Mouse (Mus musculus): ENCODE results near the gene Emilin2. TPM values are rescaled to one million over a fixed set of nuclear protein-coding genes. Genes with fewer than 3 reads are reported as not detected.
A peak's percentile ranks its signal among the peaks of the same experiment; 100 is the strongest.

The Emilin2 gene
- polyA plus RNA-seq, 1 experiment from 2014 or later = 5.9 TPM

DNA sequence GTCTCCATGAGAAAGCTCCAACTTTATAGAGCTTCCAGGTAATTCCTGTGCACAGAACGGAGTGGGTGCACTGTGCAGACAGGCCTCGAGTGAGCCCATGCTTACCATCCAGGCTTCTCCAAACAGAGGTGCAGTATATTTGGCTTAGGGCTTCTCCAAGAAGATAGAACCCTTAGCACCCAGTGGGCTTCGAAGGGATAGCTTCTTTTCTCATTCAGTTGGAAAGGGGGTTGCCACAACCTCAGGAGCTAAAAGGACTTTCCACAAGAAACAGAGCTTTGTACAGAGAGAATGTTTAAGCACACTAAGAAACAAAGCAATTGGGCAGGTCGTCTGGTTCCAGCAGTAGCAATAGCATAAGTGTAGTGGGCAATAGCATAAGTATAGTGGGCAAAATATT is 2.5 kb upstream of the Emilin2 start:
- no peak overlapping the region for H3K4me2 ChIP-seq
- peaks cover 13% of the 10 kb centered on the region for H3K4me1 ChIP-seq
- H3K27me3 ChIP-seq (replicated peaks) = peaks cover 26% of the 10 kb centered on the region
- ATAC-seq (ENCODE audit: insufficient read depth, low FRiP score, low read depth) = no peak
- no peak overlapping the region for H3K9ac ChIP-seq
- WGBS = 74% methylated on average over 4 of the region's 4 CpGs
- H3K4me3 ChIP-seq (replicated peaks) = no peak overlapping the region
- H3K27ac ChIP-seq = no peak overlapping the region
- no peaks in the 10 kb centered on the region for H3K9me3 ChIP-seq
- no peaks in the 10 kb centered on the region for H3K36me3 ChIP-seq

DNA sequence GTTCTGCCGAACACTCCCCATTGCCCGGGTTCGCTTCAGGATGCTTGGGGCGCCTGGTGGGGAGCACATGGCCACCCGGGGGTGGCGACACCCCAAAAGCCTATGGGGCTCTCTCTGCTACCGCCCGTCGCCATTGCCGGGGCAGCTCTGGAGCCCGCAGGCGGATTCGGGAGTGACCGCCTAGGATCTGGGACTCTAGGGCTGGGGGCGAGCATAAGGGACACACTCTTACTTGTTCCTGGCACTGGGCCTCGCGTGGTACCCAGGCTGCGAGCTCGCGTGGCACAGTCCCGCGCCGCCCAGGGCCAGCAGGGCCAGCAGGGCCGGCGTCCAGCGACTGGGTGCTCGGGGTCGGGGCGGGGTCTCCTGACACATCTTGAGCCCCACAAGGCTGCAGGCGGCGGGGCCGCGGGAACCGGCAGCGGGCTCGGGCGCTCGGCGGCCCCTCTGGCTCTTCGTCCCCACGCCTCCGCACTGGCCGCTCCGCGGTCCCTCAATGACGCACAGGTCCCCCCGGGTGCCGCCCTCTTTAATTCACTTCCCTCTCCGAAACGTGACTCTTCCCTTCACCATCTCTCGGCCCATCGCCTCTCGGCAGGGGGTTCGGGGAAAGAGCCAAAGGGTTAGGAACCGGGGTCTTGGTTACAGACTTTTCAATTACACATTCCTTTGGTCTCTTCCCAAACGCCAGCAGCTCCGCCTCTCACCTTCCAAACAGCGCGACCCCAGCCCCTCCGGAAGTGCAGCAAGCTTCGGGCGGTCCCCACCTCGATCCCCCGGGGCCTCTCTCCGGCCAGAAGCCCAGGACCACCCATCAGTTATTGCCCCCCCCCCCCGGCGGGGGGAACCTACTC is 1.1 kb downstream of the Emilin2 start:
- peak overlapping the region; percentile 55 for H3K4me3 ChIP-seq (replicated peaks)
- H3K27ac ChIP-seq = no peak overlapping the region
- ATAC-seq (ENCODE audit: insufficient read depth, low FRiP score, low read depth) = peak; percentile 61; the same call in 1 of the 2 replicates
- H3K27me3 ChIP-seq (replicated peaks) = peaks cover 30% of the 10 kb centered on the region
- peak overlapping the region; percentile 100 for H3K4me2 ChIP-seq
- no peaks in the 10 kb centered on the region for H3K36me3 ChIP-seq
- peaks cover 13% of the 10 kb centered on the region for H3K4me1 ChIP-seq
- no peaks in the 10 kb centered on the region for H3K9me3 ChIP-seq
- peak overlapping the region; percentile 39 for H3K9ac ChIP-seq
- under 1% methylated on average over 60 of the region's 67 CpGs for WGBS

DNA sequence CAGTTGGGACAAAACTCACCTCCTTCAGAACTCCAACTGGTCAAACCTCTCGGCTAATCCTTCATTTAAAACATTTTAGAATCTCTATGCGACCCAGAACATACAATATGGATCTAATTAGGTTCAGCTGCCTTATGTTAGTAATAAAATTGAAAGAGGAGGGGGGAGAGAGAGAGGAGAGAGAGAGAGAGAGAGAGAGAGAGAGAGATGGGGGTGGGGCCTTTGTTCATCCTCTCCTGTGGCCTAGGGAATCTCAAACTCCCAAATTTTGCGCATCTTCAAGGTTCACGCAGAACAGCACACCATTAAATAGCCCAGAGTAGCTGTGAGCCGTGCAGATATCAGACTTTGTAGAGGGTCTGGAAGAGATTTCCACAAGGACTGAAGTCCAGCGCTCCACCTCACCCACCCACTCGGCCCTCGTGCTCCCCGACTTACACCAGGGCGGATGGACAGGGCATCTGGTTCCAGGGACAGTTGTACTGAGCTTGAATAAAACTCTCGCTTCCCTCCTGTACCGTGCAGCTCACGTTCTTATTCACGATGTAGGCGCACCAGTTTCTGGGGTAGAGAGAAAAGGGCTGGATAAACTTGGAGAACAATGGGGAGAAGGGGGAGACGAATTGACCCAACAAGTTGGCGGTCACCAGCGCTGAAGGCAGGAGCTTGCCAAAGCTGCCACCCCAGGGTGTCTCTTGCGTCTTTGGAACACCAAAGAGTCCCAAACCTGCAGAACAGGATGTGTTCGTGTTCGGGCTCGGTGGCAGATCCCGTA is 1.9 kb downstream of the Emilin2 start:
- no peak for ATAC-seq (ENCODE audit: insufficient read depth, low FRiP score, low read depth)
- 0 out of 2 replicates have a peak overlapping the region, but pooled peaks have one; percentile 39 for H3K9ac ChIP-seq
- WGBS = 8% methylated on average over 23 of the region's 23 CpGs
- no peaks in the 10 kb centered on the region for H3K9me3 ChIP-seq
- no peaks in the 10 kb centered on the region for H3K36me3 ChIP-seq
- H3K27me3 ChIP-seq (replicated peaks) = peaks cover 30% of the 10 kb centered on the region
- no peak overlapping the region for H3K27ac ChIP-seq
- peak overlapping the region; percentile 100 for H3K4me2 ChIP-seq
- H3K4me1 ChIP-seq = peaks cover 13% of the 10 kb centered on the region
- peak overlapping the region; percentile 55 for H3K4me3 ChIP-seq (replicated peaks)

DNA sequence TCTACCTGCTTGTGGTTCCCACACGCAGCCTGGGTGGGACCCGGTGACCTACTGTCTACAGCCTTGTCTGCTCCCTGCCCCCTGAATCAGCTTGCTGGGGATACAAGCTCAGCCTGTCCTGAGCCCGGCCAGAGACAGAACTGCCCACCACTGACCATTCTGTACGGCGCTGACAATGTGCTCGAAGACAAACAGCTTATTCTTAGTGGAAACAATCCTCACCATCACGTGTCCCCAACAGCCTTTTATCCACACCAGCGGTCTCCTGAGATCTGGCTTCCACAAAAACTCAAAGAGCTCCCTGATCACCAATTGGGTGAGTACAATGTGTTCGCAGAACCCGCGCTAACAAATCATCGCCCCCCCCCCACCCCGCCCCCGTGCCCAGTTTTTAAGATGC is 2.6 kb downstream of the Emilin2 start:
- Histone ChIP-seq H3K9ac (no peak overlapping the region), H3K9me3 (no peaks in the 10 kb centered on the region), H3K36me3 (no peaks in the 10 kb centered on the region), H3K4me2 (0 out of 2 replicates have a peak overlapping the region, but pooled peaks have one; percentile 2), H3K4me3 (replicated peaks) (no peak overlapping the region), H3K27me3 (replicated peaks) (peaks cover 30% of the 10 kb centered on the region), H3K27ac (no peak overlapping the region), H3K4me1 (peaks cover 13% of the 10 kb centered on the region)
- ATAC-seq (ENCODE audit: insufficient read depth, low FRiP score, low read depth) = no peak
- WGBS = 48% methylated on average over 14 of the region's 14 CpGs

DNA sequence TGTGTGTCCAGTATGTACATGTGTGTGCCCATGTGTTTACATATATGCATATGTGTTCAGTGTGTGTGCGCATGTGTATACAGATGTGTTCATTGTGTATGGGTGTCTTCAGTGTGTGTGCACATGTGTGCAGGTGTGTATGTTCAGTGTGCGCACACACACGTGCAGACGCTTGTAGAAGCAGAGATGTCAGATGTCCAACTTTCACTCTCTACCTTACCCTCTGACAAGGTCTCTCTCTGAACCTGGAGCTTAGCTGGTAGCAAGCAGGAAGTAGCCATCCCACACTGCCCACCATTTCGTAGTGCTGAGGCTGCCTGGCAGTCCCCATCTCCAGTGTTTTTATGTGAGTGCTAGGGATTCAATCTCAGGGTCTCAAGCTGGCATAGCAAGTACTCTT is 3.5 kb downstream of the Emilin2 start:
- Histone ChIP-seq H3K27ac (no peak overlapping the region), H3K36me3 (no peaks in the 10 kb centered on the region), H3K9ac (no peak overlapping the region), H3K4me3 (replicated peaks) (no peak overlapping the region), H3K9me3 (no peaks in the 10 kb centered on the region), H3K27me3 (replicated peaks) (peaks cover 30% of the 10 kb centered on the region), H3K4me2 (no peak overlapping the region), H3K4me1 (peaks cover 13% of the 10 kb centered on the region)
- WGBS = 92% methylated on average over 5 of the region's 5 CpGs
- ATAC-seq (ENCODE audit: insufficient read depth, low FRiP score, low read depth) = no peak

DNA sequence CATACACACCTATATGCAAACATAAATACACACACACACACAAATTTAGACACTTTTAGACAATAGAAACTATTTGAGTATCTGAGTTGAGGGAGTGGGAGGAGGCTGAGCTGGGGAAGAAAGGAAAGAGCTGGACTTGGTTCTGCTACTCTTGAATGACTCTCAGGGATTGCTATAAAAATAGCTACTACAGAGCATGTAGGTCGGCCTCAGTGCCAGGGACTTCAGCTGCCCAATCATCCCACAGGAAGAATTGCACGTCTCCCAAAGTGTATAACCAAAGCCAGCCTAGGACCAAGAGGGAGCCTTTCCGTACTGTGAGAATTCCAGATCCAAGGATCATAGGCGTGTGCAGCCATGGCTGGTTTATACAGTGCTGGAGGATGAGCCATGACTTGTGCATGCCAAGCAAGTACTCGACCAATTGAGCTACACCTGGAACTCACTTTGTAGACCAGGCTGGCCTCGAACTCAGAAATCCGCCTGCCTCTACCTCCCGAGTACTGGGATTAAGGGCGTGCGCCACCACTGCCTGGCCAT is 4.5 kb downstream of the Emilin2 start:
- no peak overlapping the region for H3K4me3 ChIP-seq (replicated peaks)
- no peak for ATAC-seq (ENCODE audit: insufficient read depth, low FRiP score, low read depth)
- no peak overlapping the region for H3K27ac ChIP-seq
- H3K9ac ChIP-seq = no peak overlapping the region
- peaks cover 30% of the 10 kb centered on the region for H3K27me3 ChIP-seq (replicated peaks)
- 87% methylated on average over 10 of the region's 10 CpGs for WGBS
- H3K4me2 ChIP-seq = no peak overlapping the region
- no peaks in the 10 kb centered on the region for H3K36me3 ChIP-seq
- H3K9me3 ChIP-seq = no peaks in the 10 kb centered on the region
- peaks cover 13% of the 10 kb centered on the region for H3K4me1 ChIP-seq

DNA sequence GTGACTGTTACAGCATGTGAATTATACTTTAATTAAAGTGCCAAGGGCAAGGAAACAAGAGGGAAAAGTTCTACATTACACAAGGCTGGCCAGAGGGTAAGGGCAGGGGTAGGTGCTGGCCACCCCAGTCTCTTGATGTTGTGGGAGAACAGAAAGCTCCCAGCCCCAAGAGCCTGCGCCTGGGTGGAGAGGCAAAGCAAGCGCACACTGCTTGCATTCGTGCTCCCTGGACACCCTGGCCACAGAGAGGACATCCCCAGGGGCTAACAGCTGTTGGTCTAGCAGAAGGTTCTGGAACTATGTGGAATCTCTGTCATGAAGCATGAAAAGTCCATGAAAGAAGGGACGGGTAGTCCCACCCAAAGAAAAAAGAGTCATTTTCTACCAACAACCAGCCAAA is 5.1 kb downstream of the Emilin2 start:
- Histone ChIP-seq H3K27ac (no peak overlapping the region), H3K4me3 (replicated peaks) (no peak overlapping the region), H3K9ac (no peak overlapping the region), H3K4me2 (no peak overlapping the region), H3K36me3 (no peaks in the 10 kb centered on the region), H3K4me1 (peaks cover 13% of the 10 kb centered on the region), H3K9me3 (no peaks in the 10 kb centered on the region), H3K27me3 (replicated peaks) (peaks cover 26% of the 10 kb centered on the region)
- 87% methylated on average over 4 of the region's 4 CpGs for WGBS
- no peak for ATAC-seq (ENCODE audit: insufficient read depth, low FRiP score, low read depth)

DNA sequence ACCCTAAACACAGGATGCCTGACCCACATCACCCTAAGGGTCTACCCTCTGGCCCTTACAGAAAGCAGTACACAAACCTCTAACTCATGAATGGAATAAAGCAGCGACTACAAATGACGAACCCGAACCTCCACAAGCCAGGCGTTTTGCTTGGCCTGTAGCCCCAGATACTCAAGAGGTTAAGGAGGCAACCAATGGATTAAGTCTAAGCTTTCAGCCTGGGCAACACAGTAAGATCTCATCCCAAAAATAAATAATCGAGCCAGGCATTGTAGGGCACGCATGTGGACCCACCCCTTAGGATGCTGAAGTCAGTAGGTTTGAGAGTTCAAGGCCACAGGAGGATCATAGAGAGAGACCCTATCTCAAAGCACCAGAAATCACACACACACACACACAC is 5.7 kb downstream of the Emilin2 start:
- Histone ChIP-seq H3K4me2 (no peak overlapping the region), H3K9me3 (no peaks in the 10 kb centered on the region), H3K9ac (no peak overlapping the region), H3K36me3 (no peaks in the 10 kb centered on the region), H3K27ac (no peak overlapping the region), H3K4me3 (replicated peaks) (no peak overlapping the region), H3K27me3 (replicated peaks) (peaks cover 20% of the 10 kb centered on the region), H3K4me1 (peaks cover 12% of the 10 kb centered on the region)
- WGBS = 80% methylated on average over 6 of the region's 6 CpGs
- no peak for ATAC-seq (ENCODE audit: insufficient read depth, low FRiP score, low read depth)

DNA sequence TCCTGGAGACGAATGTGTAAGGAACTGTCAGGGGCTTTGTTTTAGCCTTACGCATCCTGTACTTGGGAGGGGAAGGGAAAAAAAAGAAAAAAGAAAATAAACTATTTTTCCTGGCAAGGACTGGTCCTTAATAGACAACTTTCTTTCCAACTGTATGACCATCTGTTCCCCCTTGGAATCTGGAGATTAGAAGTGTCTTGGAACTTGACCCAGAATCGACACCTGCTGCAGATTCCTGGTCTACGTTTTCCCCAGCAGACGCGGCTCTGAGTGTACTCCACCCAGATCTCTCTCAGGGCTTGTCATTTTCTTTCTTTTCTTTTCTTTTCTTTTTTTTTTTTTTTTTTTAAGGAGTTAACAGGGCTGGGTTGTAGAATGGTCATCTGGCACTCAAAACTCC is 8.3 kb downstream of the Emilin2 start:
- Histone ChIP-seq H3K9ac (no peak overlapping the region), H3K4me1 (no peaks in the 10 kb centered on the region), H3K36me3 (no peaks in the 10 kb centered on the region), H3K27ac (no peak overlapping the region), H3K4me2 (no peak overlapping the region), H3K9me3 (no peaks in the 10 kb centered on the region), H3K27me3 (replicated peaks) (no peaks in the 10 kb centered on the region), H3K4me3 (replicated peaks) (no peak overlapping the region)
- ATAC-seq (ENCODE audit: insufficient read depth, low FRiP score, low read depth) = no peak
- WGBS = 57% methylated on average over 6 of the region's 6 CpGs

DNA sequence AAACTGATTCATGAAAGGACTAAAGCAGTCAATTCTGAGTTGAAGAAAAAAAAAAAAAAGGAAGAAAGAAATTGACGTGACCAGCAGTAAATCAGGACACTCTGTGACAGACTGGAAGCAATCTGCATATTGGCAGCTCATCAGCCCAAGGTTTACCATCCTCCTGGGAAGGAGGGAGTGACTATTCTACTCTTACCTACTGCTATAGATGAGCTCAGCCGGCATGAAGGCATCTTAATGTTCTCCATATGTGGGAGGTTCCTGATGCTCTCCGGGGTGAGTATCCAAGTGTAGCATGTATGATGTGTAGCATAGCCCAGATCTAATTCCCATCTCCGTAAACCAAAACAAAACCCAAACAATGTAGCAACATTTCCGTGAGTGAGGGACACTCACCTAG is 10.4 kb downstream of the Emilin2 start:
- ATAC-seq (ENCODE audit: insufficient read depth, low FRiP score, low read depth) = no peak
- Histone ChIP-seq H3K9me3 (no peaks in the 10 kb centered on the region), H3K36me3 (no peaks in the 10 kb centered on the region), H3K4me2 (no peak overlapping the region), H3K27ac (no peak overlapping the region), H3K4me3 (replicated peaks) (no peak overlapping the region), H3K27me3 (replicated peaks) (no peaks in the 10 kb centered on the region), H3K4me1 (no peaks in the 10 kb centered on the region), H3K9ac (no peak overlapping the region)
- 74% methylated on average over 5 of the region's 5 CpGs for WGBS

DNA sequence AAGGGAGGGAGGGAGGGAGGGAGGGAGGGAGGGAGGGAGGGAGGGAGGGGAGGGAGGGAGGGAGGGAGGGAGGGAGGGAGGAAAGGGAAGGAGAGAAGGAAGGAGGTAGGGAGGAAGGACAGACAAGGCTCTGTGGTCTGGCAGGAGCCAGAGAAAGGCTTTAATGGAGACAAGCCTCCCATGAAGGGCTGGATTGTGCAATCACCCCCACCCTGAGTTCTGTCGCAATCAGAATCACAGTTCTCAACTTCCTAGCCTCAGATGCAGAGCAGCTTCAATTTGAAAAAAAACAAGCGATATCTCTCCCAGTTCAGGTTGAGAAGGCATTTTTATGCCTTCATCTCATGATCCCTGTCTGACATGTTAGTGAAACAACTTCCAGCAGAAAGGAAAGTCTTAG is 11.4 kb downstream of the Emilin2 start:
- H3K4me2 ChIP-seq = no peak overlapping the region
- no peaks in the 10 kb centered on the region for H3K4me1 ChIP-seq
- no peak for ATAC-seq (ENCODE audit: insufficient read depth, low FRiP score, low read depth)
- H3K36me3 ChIP-seq = no peaks in the 10 kb centered on the region
- H3K9ac ChIP-seq = no peak overlapping the region
- no peak overlapping the region for H3K27ac ChIP-seq
- no peaks in the 10 kb centered on the region for H3K27me3 ChIP-seq (replicated peaks)
- 66% methylated on average over 2 of the region's 2 CpGs for WGBS
- no peak overlapping the region for H3K4me3 ChIP-seq (replicated peaks)
- H3K9me3 ChIP-seq = no peaks in the 10 kb centered on the region

DNA sequence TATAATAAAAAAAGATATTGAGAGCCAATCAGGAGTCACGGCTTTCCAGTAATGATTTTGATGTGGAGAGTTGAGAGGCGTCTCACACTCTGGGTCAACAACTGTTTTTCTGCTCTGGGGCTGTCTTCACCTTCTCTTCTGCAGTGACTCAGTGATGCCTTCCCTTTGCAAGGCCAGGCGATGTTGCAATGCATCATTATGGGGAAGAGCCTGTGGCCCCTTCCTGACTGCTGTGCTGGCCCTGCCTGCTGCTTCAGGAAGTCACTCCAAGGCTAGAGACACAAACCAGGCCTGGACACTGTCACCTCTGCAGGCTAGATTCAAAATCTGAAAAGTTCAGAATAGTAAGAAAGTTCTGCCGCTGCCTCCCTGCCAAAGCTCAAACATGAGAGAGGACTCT is 11.9 kb downstream of the Emilin2 start:
- no peak for ATAC-seq (ENCODE audit: insufficient read depth, low FRiP score, low read depth)
- no peaks in the 10 kb centered on the region for H3K4me1 ChIP-seq
- no peak overlapping the region for H3K4me3 ChIP-seq (replicated peaks)
- H3K27ac ChIP-seq = no peak overlapping the region
- H3K4me2 ChIP-seq = no peak overlapping the region
- no peaks in the 10 kb centered on the region for H3K36me3 ChIP-seq
- 85% methylated on average over 4 of the region's 4 CpGs for WGBS
- H3K9me3 ChIP-seq = no peaks in the 10 kb centered on the region
- H3K27me3 ChIP-seq (replicated peaks) = no peaks in the 10 kb centered on the region
- H3K9ac ChIP-seq = no peak overlapping the region
